Mouse (Mus musculus) heart, adult 9 months (tissue): Measurements from ENCODE around the gene Clasrp.

Source experiments
- DNase-seq, 2 experiments: peaks; one replicate each; pipeline ENCODE4 v3.0.0; 2022; ENCODE audit warnings: low spot score in 2 of 2

Clasrp gene

GRCm38 (mm10) chr7:19603849-19604605 is at the start of gene Clasrp:
Clasrp (minus strand) TSS chr7:19604486.
- peak; percentile 95 to 96 for DNase-seq

DNA sequence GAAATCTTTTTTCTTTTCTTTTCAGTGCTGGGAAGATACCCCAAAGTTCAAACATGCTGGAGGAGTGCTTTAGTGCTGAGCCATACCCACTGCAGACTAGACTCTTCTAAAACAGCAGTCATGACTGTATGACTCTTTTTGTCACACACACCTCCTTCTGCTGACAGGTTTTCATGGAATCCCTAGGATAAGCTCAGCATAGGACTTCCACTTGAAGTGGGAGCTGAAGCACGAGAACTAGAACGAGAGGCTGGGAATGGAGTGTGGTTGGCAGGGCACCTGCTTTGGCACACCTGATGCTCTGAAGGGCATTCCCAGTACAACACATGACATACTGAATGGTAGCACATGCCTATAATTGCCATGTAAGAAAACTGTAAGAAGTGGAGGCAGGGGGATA is 48.3 kb upstream of the Clasrp start:
- peak; percentile 70 to 79 for DNase-seq

GRCm38 (mm10) chr7:19651063-19651786 is 46.9 kb upstream of the Clasrp start:
- no peak for DNase-seq

GRCm38 (mm10) chr7:19641223-19641622 is 36.9 kb upstream of the Clasrp start:
- no peak for DNase-seq

DNA sequence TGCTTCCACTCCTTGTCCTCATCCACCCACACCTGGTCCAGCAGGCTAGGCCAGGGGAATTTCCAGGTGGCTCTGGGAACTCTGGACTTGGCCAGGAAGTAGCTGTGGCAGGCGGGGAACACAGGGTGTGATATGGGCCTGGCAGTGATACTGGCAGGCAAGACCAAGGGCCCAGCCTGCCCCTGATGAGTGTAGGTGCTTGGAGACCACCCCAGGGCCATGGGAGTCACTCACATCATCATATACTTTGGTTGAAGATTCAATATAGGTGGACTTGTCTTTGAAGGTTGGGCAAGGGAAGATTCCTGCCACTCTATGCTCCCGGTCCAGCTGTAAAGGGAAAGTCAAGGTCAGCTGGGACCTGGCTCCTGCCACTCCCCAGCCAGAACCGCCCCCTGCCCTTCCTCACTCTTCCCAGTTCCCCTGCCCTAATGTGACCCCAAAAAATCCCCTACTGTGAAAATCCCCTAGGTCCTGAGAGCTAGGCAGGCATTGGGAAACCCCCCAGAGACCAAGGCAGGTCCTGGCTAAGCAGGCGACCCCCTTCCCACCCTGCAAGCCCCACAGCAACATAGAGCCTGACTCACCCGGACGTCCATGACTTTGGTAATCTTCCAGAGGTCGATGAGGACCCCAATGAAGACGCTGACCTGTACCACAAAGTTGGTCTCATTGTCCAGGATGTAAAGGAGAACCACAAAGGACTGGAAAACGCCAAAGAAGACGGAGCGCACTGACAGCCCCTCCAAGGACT is 31.0 kb upstream of the Clasrp start:
- DNase-seq = no peak

- no peak for DNase-seq
Measured at GRCm38 (mm10) chr7:19634591-19634990, 30.3 kb upstream of the Clasrp start.

- DNase-seq = no peak
Measured at GRCm38 (mm10) chr7:19633855-19634254, 29.6 kb upstream of the Clasrp start.

DNA sequence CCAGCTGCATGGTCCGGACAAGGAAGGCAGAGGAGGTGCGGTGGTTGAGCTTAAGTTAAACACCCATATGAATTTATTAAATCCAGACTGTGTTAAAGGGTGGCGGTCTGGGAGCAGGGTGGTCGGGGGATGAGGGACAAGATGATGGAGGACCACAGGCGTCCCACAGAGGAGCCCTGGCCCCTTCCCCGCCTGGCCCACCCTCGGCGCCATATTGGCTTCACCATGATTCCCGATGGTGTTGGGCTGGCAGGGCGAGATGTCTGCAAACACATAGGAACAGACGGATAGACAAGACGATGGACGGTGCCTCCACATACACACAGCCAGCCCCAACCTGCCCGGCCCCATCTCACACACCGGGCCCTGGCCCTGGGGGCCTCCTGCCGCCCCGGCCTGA is 28.9 kb upstream of the Clasrp start:
- no peak for DNase-seq

- DNase-seq = no peak
Measured at GRCm38 (mm10) chr7:19632720-19633119, 28.4 kb upstream of the Clasrp start.

DNA sequence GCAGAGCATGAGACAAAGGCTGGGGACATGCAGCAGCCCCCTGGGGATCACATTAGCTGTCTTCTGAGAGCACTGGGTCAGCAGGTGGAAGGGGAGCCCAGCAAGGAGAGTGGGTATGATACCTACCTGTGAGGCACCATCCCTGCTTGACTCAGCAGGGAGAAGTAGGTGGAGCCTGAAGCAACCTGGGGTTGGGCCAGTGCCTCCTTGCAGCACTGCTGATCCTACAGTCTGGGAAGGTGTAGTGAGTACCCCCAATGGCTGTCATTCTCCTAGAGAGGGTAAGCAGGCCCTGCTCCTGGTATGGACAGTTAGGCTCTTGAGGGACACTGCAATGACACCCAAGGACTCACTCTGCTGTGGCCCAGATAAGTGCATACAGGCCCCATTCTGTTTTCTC is 28.0 kb upstream of the Clasrp start:
- DNase-seq = no peak

DNA sequence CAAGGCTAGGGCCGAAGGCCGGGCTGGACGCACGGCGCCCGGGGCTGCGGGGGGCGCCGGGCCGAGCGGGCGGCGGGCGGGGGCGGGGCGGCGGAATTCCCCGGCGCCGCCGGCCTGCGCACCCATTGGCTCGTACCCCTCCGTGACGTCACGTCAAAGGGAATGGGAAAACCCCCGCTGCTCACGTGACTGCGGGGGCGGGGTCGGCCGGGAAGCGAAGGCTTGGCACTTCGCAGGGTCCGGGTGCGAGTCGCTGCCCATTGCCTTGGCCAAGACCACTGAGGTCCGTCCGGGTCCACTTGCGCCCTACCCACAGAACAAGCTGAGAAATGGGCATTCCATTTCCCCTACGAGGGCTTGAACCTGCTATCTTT is 25.1 kb upstream of the Clasrp start, which contains the start of gene Relb:
Gene Relb (minus strand): TSS at position 78 of the 374 bp plus-strand sequence.
- DNase-seq = peak; percentile 84 to 88

- DNase-seq = peak; percentile 96 to 98
Measured at GRCm38 (mm10) chr7:19628536-19629360, 24.5 kb upstream of the Clasrp start.

GRCm38 (mm10) chr7:19628192-19628535 is 23.9 kb upstream of the Clasrp start:
- no peak for DNase-seq

GRCm38 (mm10) chr7:19627721-19628120 is 23.4 kb upstream of the Clasrp start:
- peak in 1 of 2 experiments; percentile 28 for DNase-seq

- DNase-seq = no peak
Measured at GRCm38 (mm10) chr7:19623433-19623832, 19.1 kb upstream of the Clasrp start.

DNA sequence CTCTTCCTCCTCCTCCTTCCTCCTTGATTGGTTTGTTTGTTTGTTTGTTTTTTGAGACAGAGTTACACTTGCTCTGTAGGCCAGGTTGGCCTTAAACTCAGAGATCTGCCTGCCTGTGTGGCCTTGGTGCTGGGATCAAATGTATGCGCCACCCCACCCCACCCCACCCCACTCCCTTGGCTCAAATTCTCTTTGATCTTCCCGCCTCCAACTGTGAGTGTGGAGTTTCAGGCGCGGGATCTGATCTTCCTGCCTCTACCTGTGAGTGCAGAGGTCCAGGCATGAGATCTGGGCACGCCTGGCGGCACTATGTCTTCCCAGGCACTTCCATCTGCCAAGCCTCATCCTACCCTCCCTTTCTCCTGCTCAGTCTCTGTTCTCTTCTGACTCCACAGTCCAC is 18.0 kb upstream of the Clasrp start:
- DNase-seq = no peak

GRCm38 (mm10) chr7:19620811-19621210 is 16.5 kb upstream of the Clasrp start:
- no peak for DNase-seq

GRCm38 (mm10) chr7:19619004-19619801 is 14.9 kb upstream of the Clasrp start:
- peak; percentile 54 to 72 for DNase-seq

- DNase-seq = no peak
Measured at GRCm38 (mm10) chr7:19615036-19615577, 10.8 kb upstream of the Clasrp start.

- DNase-seq = no peak
Measured at GRCm38 (mm10) chr7:19610969-19611368, 6.7 kb upstream of the Clasrp start.
